Mouse (Mus musculus): ENCODE data around the gene Gkap1. TPM values are rescaled to one million over a fixed set of nuclear protein-coding genes. Genes with fewer than 3 reads are reported as not detected.

The Gkap1 gene
- total and polyA plus RNA-seq, 2 experiments from 2014 or later, result 16.0 to 17.4 TPM

- Histone ChIP-seq H3K36me3 (replicated peaks; ENCODE audit: control insufficient read depth, insufficient read depth, low read length) (no peaks in the 10 kb centered on the region), H3K9ac (replicated peaks; ENCODE audit: low read depth, low read length) (no peak overlapping the region), H3K4me1 (ENCODE audit: control insufficient read depth, insufficient read depth) (0 out of 2 replicates have a peak, but pooled peaks cover 3% of the 10 kb centered on the region), H3K9me3 (replicated peaks; ENCODE audit: control insufficient read depth, low read length) (no peaks in the 10 kb centered on the region), H3K27me3 (ENCODE audit: control insufficient read depth, insufficient read depth, low read length) (0 out of 2 replicates have a peak, but pooled peaks cover 3% of the 10 kb centered on the region), H3K4me2 (ENCODE audit: low read depth, low read length) (no peak overlapping the region), H3K4me3 (ENCODE audit: low read depth, low read length) (no peak overlapping the region), H3K27ac (ENCODE audit: low read depth) (no peak overlapping the region)
- no peak for DNase-seq (ENCODE audit: low spot score)
- WGBS, result 77% methylated on average over 10 of the region's 10 CpGs
- ATAC-seq (ENCODE audit: insufficient read depth, low read depth), result no peak
- TF ChIP-seq CTCF (IDR thresholded peaks at IDR 0.05; ENCODE audit: low read depth), result no peak
- no peak for TF ChIP-seq EP300 (IDR thresholded peaks at IDR 0.05; ENCODE audit: low read depth)
These were observed 757 bp upstream of the Gkap1 start for GRCm38 (mm10) chr13:58276256-58276655.

GRCm38 (mm10) chr13:58275076-58275475, 423 bp downstream of the Gkap1 start:
- 31% methylated on average over 9 of the region's 9 CpGs for WGBS
- no peak for TF ChIP-seq EP300 (IDR thresholded peaks at IDR 0.05; ENCODE audit: low read depth)
- no peak for TF ChIP-seq CTCF (IDR thresholded peaks at IDR 0.05; ENCODE audit: low read depth)
- H3K9me3 ChIP-seq (replicated peaks; ENCODE audit: control insufficient read depth, low read length), result no peaks in the 10 kb centered on the region
- no peaks in the 10 kb centered on the region for H3K36me3 ChIP-seq (replicated peaks; ENCODE audit: control insufficient read depth, insufficient read depth, low read length)
- H3K27me3 ChIP-seq (ENCODE audit: control insufficient read depth, insufficient read depth, low read length), result 0 out of 2 replicates have a peak, but pooled peaks cover 3% of the 10 kb centered on the region
- peak overlapping the region; percentile 86 for H3K4me3 ChIP-seq (ENCODE audit: low read depth, low read length)
- peak overlapping the region; percentile 97 for H3K4me2 ChIP-seq (ENCODE audit: low read depth, low read length)
- H3K9ac ChIP-seq (replicated peaks; ENCODE audit: low read depth, low read length), result peak overlapping the region; percentile 81; the same call in 1 of the 2 replicates
- H3K4me1 ChIP-seq (ENCODE audit: control insufficient read depth, insufficient read depth), result 0 out of 2 replicates have a peak, but pooled peaks cover 3% of the 10 kb centered on the region
- ATAC-seq (ENCODE audit: insufficient read depth, low read depth), result no peak
- no peak for DNase-seq (ENCODE audit: low spot score)
- H3K27ac ChIP-seq (ENCODE audit: low read depth), result no peak overlapping the region

- peak overlapping the region; percentile 86 for H3K4me3 ChIP-seq (ENCODE audit: low read depth, low read length)
- peak overlapping the region; percentile 97 for H3K4me2 ChIP-seq (ENCODE audit: low read depth, low read length)
- ATAC-seq (ENCODE audit: insufficient read depth, low read depth) (peak; percentile 86), DNase-seq (ENCODE audit: low spot score) (peak; percentile 69)
- H3K27ac ChIP-seq (ENCODE audit: low read depth), result peak overlapping the region; percentile 77
- TF ChIP-seq CTCF (IDR thresholded peaks at IDR 0.05; ENCODE audit: low read depth) (no peak), EP300 (IDR thresholded peaks at IDR 0.05; ENCODE audit: low read depth) (no peak)
- 0 out of 2 replicates have a peak, but pooled peaks cover 3% of the 10 kb centered on the region for H3K27me3 ChIP-seq (ENCODE audit: control insufficient read depth, insufficient read depth, low read length)
- H3K9ac ChIP-seq (replicated peaks; ENCODE audit: low read depth, low read length), result peak overlapping the region; percentile 81
- H3K4me1 ChIP-seq (ENCODE audit: control insufficient read depth, insufficient read depth), result 0 out of 2 replicates have a peak, but pooled peaks cover 3% of the 10 kb centered on the region
- H3K36me3 ChIP-seq (replicated peaks; ENCODE audit: control insufficient read depth, insufficient read depth, low read length), result no peaks in the 10 kb centered on the region
- under 1% methylated on average over 66 of the region's 84 CpGs for WGBS
- no peaks in the 10 kb centered on the region for H3K9me3 ChIP-seq (replicated peaks; ENCODE audit: control insufficient read depth, low read length)
These were observed 1.1 kb downstream of the Gkap1 start for GRCm38 (mm10) chr13:58274259-58274991.

GRCm38 (mm10) chr13:58273411-58274258, 1.9 kb downstream of the Gkap1 start:
- Histone ChIP-seq H3K27ac (ENCODE audit: low read depth) (peak overlapping the region; percentile 77), H3K4me2 (ENCODE audit: low read depth, low read length) (peak overlapping the region; percentile 97), H3K36me3 (replicated peaks; ENCODE audit: control insufficient read depth, insufficient read depth, low read length) (no peaks in the 10 kb centered on the region), H3K27me3 (ENCODE audit: control insufficient read depth, insufficient read depth, low read length) (0 out of 2 replicates have a peak, but pooled peaks cover 3% of the 10 kb centered on the region), H3K9ac (replicated peaks; ENCODE audit: low read depth, low read length) (peak overlapping the region; percentile 81), H3K9me3 (replicated peaks; ENCODE audit: control insufficient read depth, low read length) (no peaks in the 10 kb centered on the region), H3K4me1 (ENCODE audit: control insufficient read depth, insufficient read depth) (0 out of 2 replicates have a peak, but pooled peaks cover 3% of the 10 kb centered on the region), H3K4me3 (ENCODE audit: low read depth, low read length) (peak overlapping the region; percentile 86)
- ATAC-seq (ENCODE audit: insufficient read depth, low read depth) (peak; percentile 54), DNase-seq (ENCODE audit: low spot score) (peak; percentile 62)
- 1% methylated on average over 47 of the region's 115 CpGs for WGBS
- TF ChIP-seq CTCF (IDR thresholded peaks at IDR 0.05; ENCODE audit: low read depth), result no peak

- ATAC-seq (ENCODE audit: insufficient read depth, low read depth) (no peak), DNase-seq (ENCODE audit: low spot score) (no peak)
- Histone ChIP-seq H3K9ac (replicated peaks; ENCODE audit: low read depth, low read length) (no peak overlapping the region), H3K4me1 (ENCODE audit: control insufficient read depth, insufficient read depth) (no peaks in the 10 kb centered on the region), H3K4me2 (ENCODE audit: low read depth, low read length) (no peak overlapping the region), H3K4me3 (ENCODE audit: low read depth, low read length) (no peak overlapping the region), H3K27me3 (ENCODE audit: control insufficient read depth, insufficient read depth, low read length) (no peaks in the 10 kb centered on the region), H3K27ac (ENCODE audit: low read depth) (no peak overlapping the region), H3K36me3 (replicated peaks; ENCODE audit: control insufficient read depth, insufficient read depth, low read length) (peaks cover 7% of the 10 kb centered on the region), H3K9me3 (replicated peaks; ENCODE audit: control insufficient read depth, low read length) (no peaks in the 10 kb centered on the region)
- TF ChIP-seq CTCF (IDR thresholded peaks at IDR 0.05; ENCODE audit: low read depth) (no peak), EP300 (IDR thresholded peaks at IDR 0.05; ENCODE audit: low read depth) (no peak)
- WGBS, result 66% methylated on average over 3 of the region's 3 CpGs
These were observed 8.6 kb downstream of the Gkap1 start for GRCm38 (mm10) chr13:58266864-58267263.
